Mouse (Mus musculus): Measurements from ENCODE around the gene Apold1.

The Apold1 gene

GRCm38 (mm10) chr6:134969498-134969897 is 12.0 kb upstream of the Apold1 start:
- intact Hi-C loops (cut with DNase I), result no loop called here

GRCm38 (mm10) chr6:134972096-134972495 is 9.4 kb upstream of the Apold1 start:
- intact Hi-C loops (cut with DNase I), result no loop called here

DNA sequence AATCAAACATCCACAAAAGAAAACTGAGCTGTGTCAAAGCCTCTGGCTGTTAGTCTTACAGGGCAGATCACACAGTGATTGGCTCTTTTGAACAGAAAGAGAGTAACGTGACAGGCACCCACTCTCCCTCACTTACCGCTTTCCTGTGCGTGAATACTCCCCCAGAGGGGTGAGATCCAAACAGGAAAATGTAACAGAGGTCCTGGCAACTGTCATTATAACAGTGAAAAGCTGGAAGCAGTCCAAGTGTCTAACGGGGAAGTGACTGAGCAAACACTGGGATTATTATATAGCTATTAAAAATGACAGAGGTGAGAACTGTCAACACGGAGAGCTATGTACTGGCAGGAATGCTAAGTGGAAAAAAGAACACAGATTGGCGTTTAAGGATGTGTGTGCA is 4.9 kb upstream of the Apold1 start:
- intact Hi-C loops (cut with DNase I), result no loop called here

DNA sequence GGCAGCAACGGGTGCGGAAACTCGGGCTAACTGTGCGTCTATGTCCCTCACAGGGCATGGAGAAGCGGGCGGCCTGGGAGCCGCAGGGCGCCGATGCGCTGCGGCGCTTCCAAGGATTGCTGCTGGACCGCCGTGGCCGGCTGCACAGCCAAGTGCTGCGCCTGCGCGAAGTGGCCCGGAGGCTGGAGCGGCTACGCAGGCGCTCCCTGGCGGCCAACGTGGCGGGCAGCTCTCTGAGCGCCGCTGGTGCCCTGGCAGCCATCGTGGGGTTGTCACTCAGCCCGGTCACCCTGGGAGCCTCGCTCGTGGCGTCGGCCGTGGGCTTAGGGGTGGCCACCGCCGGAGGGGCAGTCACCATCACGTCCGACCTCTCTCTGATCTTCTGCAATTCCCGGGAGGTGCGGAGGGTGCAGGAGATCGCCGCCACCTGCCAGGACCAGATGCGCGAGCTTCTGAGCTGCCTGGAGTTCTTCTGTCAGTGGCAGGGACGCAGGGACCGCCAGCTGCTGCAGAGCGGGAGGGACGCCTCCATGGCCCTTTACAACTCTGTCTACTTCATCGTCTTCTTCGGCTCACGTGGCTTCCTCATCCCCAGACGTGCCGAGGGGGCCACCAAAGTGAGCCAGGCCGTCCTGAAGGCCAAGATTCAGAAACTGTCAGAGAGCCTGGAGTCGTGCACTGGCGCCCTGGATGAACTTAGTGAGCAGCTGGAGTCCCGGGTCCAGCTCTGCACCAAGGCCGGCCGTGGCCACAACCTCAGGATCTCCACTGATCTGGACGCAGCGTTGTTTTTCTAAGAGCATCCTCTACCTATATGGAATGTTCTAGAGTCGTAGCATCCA is 2.2 kb downstream of the Apold1 start:
- intact Hi-C loops (cut with DNase I), result no loop called here

DNA sequence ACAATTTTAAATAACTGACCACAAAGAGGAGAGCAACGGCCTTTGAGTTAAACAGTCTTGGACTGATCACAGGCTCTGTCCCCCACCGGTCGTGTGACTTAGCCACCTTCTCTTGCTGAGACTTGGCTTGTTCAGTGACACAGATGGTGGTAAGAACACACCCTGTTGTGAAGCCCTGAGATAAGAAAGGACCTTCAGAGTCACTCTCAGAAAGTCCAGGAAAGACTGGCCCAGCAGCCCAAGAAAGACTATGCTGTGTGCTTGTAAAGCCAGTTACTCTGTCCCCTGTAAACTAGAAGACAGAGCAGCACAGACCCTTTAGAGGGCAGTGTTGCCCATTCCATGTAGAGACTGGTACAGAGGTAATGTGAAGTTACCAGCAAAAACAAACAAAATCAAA is 3.2 kb downstream of the Apold1 start:
- intact Hi-C loops (cut with DNase I), result no loop called here

DNA sequence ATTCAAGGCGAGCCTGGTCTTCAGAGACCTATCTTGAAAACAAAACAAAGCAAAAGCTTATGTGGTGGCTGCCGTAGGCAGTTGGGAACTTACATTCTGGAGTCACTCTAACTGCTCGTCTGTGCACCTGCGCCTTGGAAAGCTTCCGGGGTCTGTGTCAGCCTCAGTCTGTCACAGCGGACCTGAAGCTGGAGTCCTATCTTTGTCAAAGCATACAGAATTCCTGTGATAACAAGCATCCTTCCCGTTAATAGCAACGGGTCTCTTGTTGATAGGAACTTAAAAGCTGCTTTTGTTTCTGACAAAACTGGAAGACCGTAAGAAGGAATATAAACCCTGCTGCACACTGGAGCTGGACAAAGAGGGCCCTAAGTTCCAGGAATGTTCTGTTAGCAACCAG is 6.9 kb downstream of the Apold1 start:
- intact Hi-C loops (cut with DNase I), result no loop called here

GRCm38 (mm10) chr6:134990674-134991073 is 9.2 kb downstream of the Apold1 start:
- intact Hi-C loops (cut with DNase I), result no loop called here

- intact Hi-C loops (cut with DNase I), result no loop called here
Measured at GRCm38 (mm10) chr6:134994031-134994651, 12.6 kb downstream of the Apold1 start.

- intact Hi-C loops (cut with DNase I), result no loop called here
Measured at GRCm38 (mm10) chr6:134994985-134995384, 13.5 kb downstream of the Apold1 start.

- intact Hi-C loops (cut with DNase I), result no loop called here
Measured at GRCm38 (mm10) chr6:134996918-134997317, 15.4 kb downstream of the Apold1 start.

DNA sequence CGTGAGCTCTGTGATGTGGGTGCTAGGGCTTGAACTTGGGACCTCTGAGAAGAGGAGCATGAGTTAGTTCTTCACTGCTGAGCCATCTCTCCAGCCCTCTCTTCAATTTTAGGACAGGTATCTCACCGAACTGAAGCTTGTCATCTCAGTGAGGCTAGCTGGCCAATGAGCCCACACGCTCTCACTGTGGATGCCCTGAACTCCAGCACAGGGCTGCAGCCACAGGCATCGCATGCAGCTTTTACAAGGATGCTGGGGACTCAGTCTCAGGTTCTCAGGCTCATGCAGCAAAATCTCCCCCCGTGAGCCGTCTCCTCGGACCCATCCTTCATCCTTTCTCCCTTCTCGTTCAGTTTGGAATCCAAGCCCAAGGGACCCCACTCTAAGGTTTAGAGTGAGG is 16.6 kb downstream of the Apold1 start:
- intact Hi-C loops (cut with DNase I), result no loop called here

DNA sequence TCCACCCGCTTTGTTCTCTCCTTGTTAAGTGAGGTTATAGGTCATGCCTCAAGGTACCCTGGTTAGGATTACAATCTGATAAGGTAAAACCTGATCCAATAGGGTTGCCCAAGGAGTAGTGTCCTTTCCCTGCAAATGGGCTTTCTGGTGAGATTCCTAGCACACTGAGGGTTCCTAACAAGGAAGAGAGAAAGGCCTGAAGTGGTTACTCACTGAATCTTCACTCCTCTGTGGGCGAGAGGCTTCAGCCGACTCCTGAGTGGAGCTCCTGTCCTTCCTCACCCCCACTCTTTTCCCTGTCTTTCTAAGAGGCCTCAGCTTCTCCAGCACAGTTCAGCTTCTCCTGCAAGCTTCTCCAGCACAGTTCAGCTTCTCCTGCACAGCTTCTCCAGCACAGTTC is 17.3 kb downstream of the Apold1 start:
- intact Hi-C loops (cut with DNase I), result no loop called here

- intact Hi-C loops (cut with DNase I), result no loop called here
Measured at GRCm38 (mm10) chr6:135000272-135000671, 18.8 kb downstream of the Apold1 start.

DNA sequence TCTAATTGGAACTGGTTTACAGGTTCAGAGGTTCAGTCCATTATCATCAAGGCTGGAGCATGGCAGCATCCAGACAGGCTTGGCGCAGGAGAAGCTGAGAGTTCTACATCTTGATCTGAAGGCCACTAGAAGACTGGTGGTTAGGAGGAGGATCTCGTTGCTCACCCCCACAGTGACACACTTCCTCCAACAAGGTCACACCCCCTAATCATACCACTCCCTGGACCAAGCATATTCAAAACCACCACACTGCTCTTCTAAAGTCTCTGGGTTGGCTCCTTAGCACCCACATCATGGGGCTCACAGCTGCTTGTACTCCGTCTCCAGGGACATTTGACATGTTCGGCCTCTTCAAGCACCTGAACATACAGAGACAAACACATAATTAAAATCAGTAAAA is 20.5 kb downstream of the Apold1 start:
- intact Hi-C loops (cut with DNase I), result no loop called here

- intact Hi-C loops (cut with DNase I), result no loop called here
Measured at GRCm38 (mm10) chr6:135006372-135006771, 24.9 kb downstream of the Apold1 start.

- intact Hi-C loops (cut with DNase I), result no loop called here
Measured at GRCm38 (mm10) chr6:135011048-135011733, 29.7 kb downstream of the Apold1 start, which contains the start of gene Ddx47. Ddx47 (plus strand) TSS chr6:135011612.

GRCm38 (mm10) chr6:135011734-135012116 is 30.2 kb downstream of the Apold1 start:
- intact Hi-C loops (cut with DNase I), result no loop called here

- intact Hi-C loops (cut with DNase I), result no loop called here
Measured at GRCm38 (mm10) chr6:135017211-135017610, 35.7 kb downstream of the Apold1 start.

- intact Hi-C loops (cut with DNase I), result no loop called here
Measured at GRCm38 (mm10) chr6:135019564-135019963, 38.0 kb downstream of the Apold1 start.

DNA sequence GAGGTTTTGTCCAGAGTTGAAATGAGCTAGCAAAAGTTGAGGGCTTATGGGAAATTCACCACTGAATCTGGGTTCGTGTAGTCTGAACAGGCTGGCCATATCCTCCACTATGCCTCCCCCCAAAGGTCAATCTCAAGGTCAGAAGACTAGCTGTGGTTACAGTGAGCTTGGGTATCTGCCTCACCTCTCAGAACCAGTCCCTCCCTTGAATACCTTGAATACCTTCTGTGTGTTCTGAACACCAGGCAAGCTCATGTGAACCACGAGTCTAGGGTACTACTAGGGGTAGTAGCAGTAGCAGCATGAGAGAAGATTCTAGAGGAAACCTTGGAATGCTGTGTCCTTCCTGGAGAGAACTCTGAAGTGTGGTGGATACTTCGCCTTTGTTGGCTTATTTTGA is 40.1 kb downstream of the Apold1 start:
- intact Hi-C loops (cut with DNase I), result no loop called here

GRCm38 (mm10) chr6:135023379-135023778 is 41.9 kb downstream of the Apold1 start:
- intact Hi-C loops (cut with DNase I), result no loop called here

- intact Hi-C loops (cut with DNase I), result loop anchor here (5.0 kb wide), 1 partner anchor 62 kb away; no protein-coding TSS in a partner anchor
Measured at GRCm38 (mm10) chr6:135024781-135025420, 43.4 kb downstream of the Apold1 start.
